Mouse (Mus musculus) neural tube, embryonic 11.5 days (tissue): ENCODE results near the gene Spats2. TPM values are rescaled to one million over a fixed set of nuclear protein-coding genes. Genes with fewer than 3 reads are reported as not detected.
"Not testable (repeated sequence)": the region's sequence is repeated elsewhere in the genome, so short reads cannot be mapped to it uniquely, and the experiment has no call there.

Experiments used
- ATAC-seq: fragments of 200-750 bp; cut with Nextera tagmentation; 2 replicates; pipeline ENCODE4 v1.8.0; 2017; ENCODE audit warnings: moderate number of reproducible peaks, mild to moderate bottlenecking, moderate TSS enrichment, moderate library complexity; ENCODE audit not compliant: insufficient read depth, low FRiP score, low TSS enrichment
- DNase-seq: peaks from one replicate; pipeline ENCODE4 v3.0.0-alpha.2; 2015; ENCODE audit warnings: low spot score
- H3K27ac ChIP-seq: fragments of 300-500 bp; sonication (generic); 2 replicates; pipeline ENCODE4 v1.5.1; 2014; ENCODE audit warnings: low read depth, mild to moderate bottlenecking, low read length
- H3K27me3 ChIP-seq: fragments of 300-500 bp; sonication (generic); 2 replicates; pipeline ENCODE4 v1.6.1; 2014; ENCODE audit warnings: mild to moderate bottlenecking, low read length, mixed read lengths; ENCODE audit not compliant: control insufficient read depth, insufficient read depth
- H3K36me3 ChIP-seq: fragments of 300-500 bp; sonication (generic); 2 replicates; pipeline ENCODE4 v1.6.1; 2014; ENCODE audit warnings: mild to moderate bottlenecking, low read length, moderate library complexity, mixed read lengths; ENCODE audit not compliant: control insufficient read depth, insufficient read depth
- H3K4me1 ChIP-seq: fragments of 300-500 bp; sonication (generic); 2 replicates; pipeline ENCODE4 v1.6.1; 2014; ENCODE audit warnings: low read length, mixed read lengths; ENCODE audit not compliant: control insufficient read depth, insufficient read depth
- H3K4me2 ChIP-seq: fragments of 300-500 bp; sonication (generic); 2 replicates; pipeline ENCODE4 v1.6.1; 2014; ENCODE audit warnings: low read depth, mild to moderate bottlenecking, moderate library complexity
- H3K4me3 ChIP-seq: fragments of 300-500 bp; sonication (generic); 2 replicates; pipeline ENCODE4 v1.5.1; 2014; ENCODE audit warnings: low read depth, low read length
- H3K9ac ChIP-seq: fragments of 300-500 bp; sonication (generic); 2 replicates; pipeline ENCODE4 v1.6.1; 2014; ENCODE audit warnings: mild to moderate bottlenecking, low read length
- H3K9me3 ChIP-seq: fragments of 300-500 bp; sonication (generic); 2 replicates; pipeline ENCODE4 v1.6.1; 2016; ENCODE audit warnings: low read length; ENCODE audit not compliant: control insufficient read depth
- WGBS: fragments of 180-500 bp; shearing (Covaris S2); extraction: QIAGEN DNeasy Blood & Tissue Kit; methylation state at CpG from one replicate; pipeline ENCODE4 v1.1.7; 2014; 5-methylcytosine and 5-hydroxymethylcytosine counted together
- polyA plus RNA-seq: library from polyadenylated mRNA; unstranded; fragments of >200 nt; fragmentation: Nextera tagmentation; extraction: Ambion mirVana; gene quantifications from 2 replicates; pipeline ENCODE4 v1.2.1, GENCODE M21; 2014

Spats2 gene
- polyA plus RNA-seq: 63.3 and 63.7 TPM in 2 replicates

DNA sequence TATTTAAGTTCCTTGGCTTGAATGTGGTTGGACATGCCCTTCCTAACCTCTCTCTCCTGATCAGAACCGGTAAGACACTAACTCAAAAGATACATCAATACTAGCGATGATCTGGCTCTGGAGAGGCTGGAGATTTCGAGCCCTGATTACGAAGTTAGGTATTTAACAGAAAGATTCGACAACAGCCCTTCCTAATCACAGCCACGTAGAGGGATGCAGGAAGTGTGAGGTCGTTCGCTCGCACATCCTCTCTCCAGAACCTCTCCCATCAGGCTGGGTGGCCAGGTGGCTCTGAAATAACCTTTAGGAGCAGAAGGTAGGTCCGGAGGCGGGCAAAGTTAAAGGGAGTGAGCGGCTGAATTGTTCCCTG lies at the start of gene Spats2:
Spats2 (plus strand) TSS at position 206 of the 370 bp plus-strand sequence.
- WGBS: 2% methylated on average over 12 of the region's 12 CpGs
- H3K9ac ChIP-seq: peak within 1 kb of the TSS; percentile 83
- H3K4me2 ChIP-seq: peak within 1 kb of the TSS; percentile 68
- DNase-seq (no peak), ATAC-seq (no peak)
- no peaks in the 10 kb centered on the region for H3K36me3 ChIP-seq
- H3K27ac ChIP-seq: peak within 1 kb of the TSS; percentile 96
- H3K27me3 ChIP-seq: no peaks in the 10 kb centered on the region
- peak within 1 kb of the TSS; percentile 80 for H3K4me3 ChIP-seq
- peaks cover 11% of the 10 kb centered on the region; the same call in 1 of the 2 replicates for H3K4me1 ChIP-seq
- H3K9me3 ChIP-seq: no peaks in the 10 kb centered on the region

DNA sequence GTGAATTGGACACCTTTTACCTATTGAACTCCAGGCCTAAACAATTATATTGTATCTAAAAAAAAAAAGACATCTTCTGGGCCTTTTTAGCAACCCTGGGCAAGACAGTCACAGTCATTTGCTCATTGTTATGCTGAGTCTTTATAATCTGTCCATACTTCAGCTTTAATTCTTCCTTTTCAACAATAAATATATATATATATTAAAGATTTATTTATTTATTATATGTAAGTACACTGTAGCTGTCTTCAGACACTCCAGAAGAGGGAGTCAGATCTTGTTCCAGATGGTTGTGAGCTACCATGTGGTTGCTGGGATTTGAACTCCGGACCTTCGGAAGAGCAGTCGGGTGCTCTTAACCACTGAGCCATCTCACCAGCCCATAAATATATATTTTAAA lies 49.7 kb upstream of the Spats2 start:
- H3K9ac ChIP-seq, H3K27me3 ChIP-seq, H3K4me3 ChIP-seq, H3K9me3 ChIP-seq, H3K36me3 ChIP-seq, ATAC-seq, DNase-seq, H3K27ac ChIP-seq: not testable (repeated sequence)
- Histone ChIP-seq H3K4me2 (peak overlapping the region; percentile 75), H3K4me1 (peaks cover 11% of the 10 kb centered on the region)
- 98% methylated on average over 3 of the region's 3 CpGs for WGBS

DNA sequence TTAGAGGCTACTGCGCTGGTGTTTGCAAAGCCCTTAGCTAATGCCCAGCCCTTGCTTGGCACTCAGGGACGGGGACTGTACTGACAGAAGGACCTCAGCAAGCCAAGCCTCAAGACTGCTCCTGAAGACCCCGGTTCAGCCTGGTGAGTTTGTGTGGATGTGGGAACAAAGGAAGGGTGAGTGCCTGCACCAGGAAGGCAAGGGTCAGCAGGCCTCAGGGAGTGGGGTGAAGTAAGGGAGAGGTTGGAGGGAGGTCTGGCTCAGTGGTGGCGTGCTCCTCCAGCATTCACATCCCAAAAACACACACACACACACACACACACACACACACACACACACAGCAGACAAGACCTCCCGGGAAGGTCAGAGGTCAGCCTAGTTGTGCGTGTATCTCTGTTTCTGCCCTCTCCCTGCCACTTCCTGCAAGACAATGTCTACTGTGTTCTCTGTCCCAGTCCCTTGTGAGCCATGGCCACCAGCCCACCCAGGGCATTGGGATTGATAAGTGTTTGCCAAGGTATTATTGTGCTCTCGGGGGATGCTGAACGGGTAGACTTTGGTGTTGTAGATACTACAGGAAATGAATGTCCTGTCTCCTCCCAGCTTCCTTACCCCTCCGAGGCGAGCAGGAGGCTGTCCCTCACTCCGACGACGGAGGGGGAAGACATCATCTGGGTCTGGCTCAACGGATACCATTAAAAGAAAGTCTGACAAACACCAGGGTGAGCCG lies 47.4 kb upstream of the Spats2 start:
- no peak overlapping the region for H3K4me2 ChIP-seq
- no peak overlapping the region for H3K4me3 ChIP-seq
- no peak for ATAC-seq
- H3K9ac ChIP-seq: no peak overlapping the region
- no peak for DNase-seq
- H3K36me3 ChIP-seq: peaks cover 10% of the 10 kb centered on the region
- H3K9me3 ChIP-seq: no peaks in the 10 kb centered on the region
- peaks cover 11% of the 10 kb centered on the region for H3K4me1 ChIP-seq
- H3K27ac ChIP-seq: no peak overlapping the region
- WGBS: 77% methylated on average over 15 of the region's 15 CpGs
- H3K27me3 ChIP-seq: no peaks in the 10 kb centered on the region

DNA sequence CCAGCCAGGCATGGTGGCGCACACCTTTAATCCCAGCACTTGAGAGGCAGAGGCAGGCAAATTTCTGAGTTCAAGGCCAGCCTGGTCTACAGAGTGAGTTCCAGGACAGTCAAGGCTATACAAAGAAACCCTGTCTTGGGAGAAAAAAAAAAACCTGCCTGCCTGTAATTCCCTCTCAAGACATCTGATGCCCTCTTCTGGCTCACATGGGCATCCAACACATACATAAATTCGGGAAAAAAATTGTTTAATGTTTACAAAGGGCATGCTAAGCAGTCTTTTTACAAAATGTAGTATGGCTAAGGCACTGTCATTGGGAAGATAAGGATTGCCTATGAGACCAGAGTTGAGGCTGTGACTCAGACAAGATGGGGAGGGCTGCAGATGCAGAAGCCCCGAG lies 45.9 kb upstream of the Spats2 start:
- no peak overlapping the region for H3K4me2 ChIP-seq
- WGBS: 85% methylated on average over 3 of the region's 3 CpGs
- no peaks in the 10 kb centered on the region for H3K9me3 ChIP-seq
- H3K4me3 ChIP-seq: no peak overlapping the region
- H3K36me3 ChIP-seq: peaks cover 11% of the 10 kb centered on the region
- peaks cover 6% of the 10 kb centered on the region for H3K4me1 ChIP-seq
- DNase-seq (no peak), ATAC-seq (no peak)
- no peak overlapping the region for H3K9ac ChIP-seq
- H3K27me3 ChIP-seq: peaks cover 4% of the 10 kb centered on the region; the same call in 1 of the 2 replicates
- H3K27ac ChIP-seq: no peak overlapping the region

DNA sequence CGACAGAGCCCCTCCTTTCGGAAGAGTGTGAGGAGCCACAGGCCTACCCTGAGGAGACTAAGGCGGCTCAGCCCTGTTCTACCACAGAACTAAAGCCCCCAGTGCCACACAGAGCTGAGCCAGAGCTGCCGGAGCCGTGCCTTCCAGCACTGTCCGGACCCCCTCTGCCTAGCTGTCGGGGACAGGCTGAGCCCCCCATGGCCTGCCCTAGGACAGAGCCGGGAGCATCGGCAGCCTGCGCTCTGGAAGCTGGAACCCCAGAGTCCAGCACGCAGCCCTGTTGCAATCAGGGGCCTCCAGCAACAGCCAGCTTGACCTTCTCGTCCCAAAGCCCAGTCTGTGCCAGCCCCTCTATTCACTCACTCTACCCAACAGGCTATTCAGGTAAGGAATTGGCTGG lies 43.4 kb upstream of the Spats2 start:
- H3K27ac ChIP-seq: no peak overlapping the region
- no peaks in the 10 kb centered on the region for H3K4me1 ChIP-seq
- ATAC-seq (no peak), DNase-seq (no peak)
- H3K4me2 ChIP-seq: no peak overlapping the region
- H3K36me3 ChIP-seq: peaks cover 11% of the 10 kb centered on the region
- H3K9me3 ChIP-seq: no peaks in the 10 kb centered on the region
- WGBS: 95% methylated on average over 12 of the region's 12 CpGs
- peaks cover 27% of the 10 kb centered on the region for H3K27me3 ChIP-seq
- no peak overlapping the region for H3K4me3 ChIP-seq
- no peak overlapping the region for H3K9ac ChIP-seq

DNA sequence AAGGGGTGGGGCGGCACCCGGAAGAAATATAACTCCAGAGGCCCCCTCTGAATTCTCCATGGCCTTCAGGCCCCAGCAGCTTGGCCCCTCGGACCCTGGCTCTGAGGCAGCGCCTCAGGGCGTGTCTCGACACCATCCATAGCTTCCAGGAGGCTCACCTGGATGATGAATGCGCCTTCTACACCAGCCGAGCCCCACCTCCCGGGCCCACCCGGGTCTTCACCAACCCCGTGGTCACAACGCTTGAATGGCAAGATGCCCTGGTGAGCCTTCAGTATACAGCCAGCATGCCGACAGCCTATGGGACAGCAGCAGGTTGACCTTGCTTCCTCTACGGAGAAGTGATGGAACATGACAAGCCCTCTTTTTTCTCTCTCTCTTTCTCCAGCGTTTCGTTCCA lies 42.9 kb upstream of the Spats2 start:
- 90% methylated on average over 16 of the region's 16 CpGs for WGBS
- peaks cover 32% of the 10 kb centered on the region for H3K27me3 ChIP-seq
- no peak overlapping the region for H3K9ac ChIP-seq
- H3K27ac ChIP-seq: no peak overlapping the region
- H3K4me3 ChIP-seq: no peak overlapping the region
- ATAC-seq (no peak), DNase-seq (no peak)
- H3K9me3 ChIP-seq: no peaks in the 10 kb centered on the region
- no peak overlapping the region for H3K4me2 ChIP-seq
- peaks cover 11% of the 10 kb centered on the region for H3K36me3 ChIP-seq
- H3K4me1 ChIP-seq: no peaks in the 10 kb centered on the region

DNA sequence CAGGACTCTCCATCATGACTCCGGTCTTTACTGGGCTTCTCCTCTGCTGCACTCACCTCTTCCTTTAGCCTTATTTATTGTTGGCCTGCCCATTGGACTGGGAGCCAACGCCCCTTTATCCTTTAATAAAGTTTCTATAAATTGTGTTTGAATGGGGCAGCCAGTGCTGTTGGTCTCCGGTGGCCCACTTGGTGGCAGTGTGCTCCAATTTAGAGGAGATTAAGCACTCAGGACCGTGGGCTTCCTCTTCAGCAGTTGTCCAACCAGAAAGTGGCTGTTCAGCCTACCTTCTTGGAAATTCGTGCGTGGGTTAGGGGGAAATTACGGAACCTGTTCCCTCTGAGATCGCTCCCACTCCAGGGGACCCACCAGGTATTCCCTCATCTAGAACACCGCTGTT lies 42.5 kb upstream of the Spats2 start:
- Histone ChIP-seq H3K4me3 (no peak overlapping the region), H3K27ac (no peak overlapping the region), H3K4me2 (no peak overlapping the region), H3K4me1 (no peaks in the 10 kb centered on the region), H3K27me3 (peaks cover 36% of the 10 kb centered on the region), H3K9ac (no peak overlapping the region), H3K9me3 (no peaks in the 10 kb centered on the region), H3K36me3 (peaks cover 11% of the 10 kb centered on the region)
- 64% methylated on average over 9 of the region's 9 CpGs for WGBS
- ATAC-seq: no peak
- DNase-seq: peak; percentile 62

DNA sequence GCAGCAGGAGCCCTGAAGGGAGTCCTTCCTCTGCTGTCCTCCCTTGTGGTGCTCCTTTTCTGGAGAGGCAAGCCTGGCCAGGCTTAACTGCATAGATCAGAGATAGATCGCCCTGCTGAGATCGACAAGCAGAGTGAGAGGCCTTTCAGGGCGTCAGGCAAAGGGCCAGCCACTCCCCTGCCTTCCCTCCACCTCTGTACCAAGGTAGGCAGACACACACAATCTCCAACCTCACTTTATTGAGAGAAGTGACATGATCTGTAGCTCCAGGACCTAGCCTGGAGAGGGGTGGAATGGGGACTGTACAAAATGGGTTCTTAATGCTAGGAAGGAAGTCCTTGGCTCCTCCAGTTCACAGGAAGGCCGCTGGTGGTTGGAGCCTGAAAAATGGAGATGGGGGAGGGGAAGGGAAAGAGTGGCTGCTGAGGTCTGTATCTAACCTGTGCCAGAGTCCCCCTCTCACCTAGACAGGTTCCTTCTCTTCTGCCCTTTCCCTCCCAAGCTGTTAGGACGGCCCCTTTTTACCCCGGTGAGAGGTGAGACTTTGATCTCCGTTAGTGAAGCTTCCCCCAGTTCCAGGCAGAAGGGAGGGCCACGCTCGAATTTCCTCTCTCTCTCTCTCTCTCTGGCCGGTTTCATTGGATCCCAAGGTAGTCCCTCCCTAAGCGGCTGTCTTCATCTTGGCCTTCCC lies 41.7 kb upstream of the Spats2 start:
- ATAC-seq (no peak), DNase-seq (no peak)
- H3K27me3 ChIP-seq: peaks cover 44% of the 10 kb centered on the region
- peaks cover 3% of the 10 kb centered on the region; the same call in 1 of the 2 replicates for H3K4me1 ChIP-seq
- H3K4me3 ChIP-seq: no peak overlapping the region
- H3K4me2 ChIP-seq: peak overlapping the region; percentile 4; the same call in 1 of the 2 replicates
- WGBS: 8% methylated on average over 11 of the region's 11 CpGs
- no peak overlapping the region for H3K27ac ChIP-seq
- H3K36me3 ChIP-seq: peaks cover 11% of the 10 kb centered on the region
- no peak overlapping the region for H3K9ac ChIP-seq
- H3K9me3 ChIP-seq: no peaks in the 10 kb centered on the region

DNA sequence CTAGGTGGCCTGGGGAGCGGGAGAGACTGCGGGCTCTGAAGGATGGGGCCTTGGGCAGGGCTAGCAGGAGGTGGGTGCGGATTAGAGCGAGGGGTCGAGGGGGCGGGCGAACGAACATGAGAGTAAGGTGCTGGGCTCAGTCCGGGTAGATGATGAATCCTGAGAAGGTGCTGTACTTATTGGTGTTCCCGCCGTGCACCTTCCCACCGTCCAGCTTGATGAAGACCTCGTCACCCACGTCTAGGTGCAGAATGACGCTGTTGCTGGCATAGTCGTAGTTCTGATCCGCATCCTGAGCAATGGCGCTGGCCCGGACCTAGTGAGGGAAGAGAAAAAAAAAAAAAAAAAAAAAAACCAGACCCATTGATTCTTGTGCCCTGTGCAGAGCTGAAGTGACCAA lies 41.1 kb upstream of the Spats2 start:
- Histone ChIP-seq H3K36me3 (peaks cover 11% of the 10 kb centered on the region), H3K4me2 (peak overlapping the region; percentile 4; the same call in 1 of the 2 replicates), H3K9me3 (no peaks in the 10 kb centered on the region), H3K4me1 (peaks cover 3% of the 10 kb centered on the region; the same call in 1 of the 2 replicates), H3K27ac (no peak overlapping the region), H3K27me3 (peaks cover 50% of the 10 kb centered on the region), H3K9ac (no peak overlapping the region), H3K4me3 (no peak overlapping the region)
- no peak for DNase-seq
- 8% methylated on average over 19 of the region's 19 CpGs for WGBS
- no peak for ATAC-seq
